Mouse (Mus musculus): ENCODE results near the gene Tenm2.

DNA sequence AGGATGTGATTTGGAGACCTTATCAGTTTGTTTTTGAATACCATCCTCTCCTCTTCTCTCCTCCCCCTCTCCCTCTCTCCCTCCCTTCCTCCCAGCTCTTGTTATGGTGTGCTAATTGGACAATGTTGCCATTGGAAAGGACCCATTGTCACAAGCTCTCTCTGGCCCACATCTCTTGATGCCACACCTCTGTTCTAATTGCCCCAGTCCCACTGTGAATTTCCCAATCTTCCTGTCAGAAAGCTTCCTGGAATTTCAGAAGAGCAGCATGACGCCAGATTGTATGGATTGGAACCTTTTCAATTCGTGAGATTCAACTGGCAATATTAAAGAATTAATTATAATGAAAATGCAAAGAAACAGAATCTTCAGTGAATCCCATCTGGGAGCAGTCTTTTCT lies 128.7 kb downstream of the Tenm2 start:
- TF ChIP-seq POLR2A (IDR thresholded peaks at IDR 0.05; ENCODE audit: borderline replicate concordance, control insufficient read depth, low read depth, low read length) (no peak), CTCF (IDR thresholded peaks at IDR 0.05; ENCODE audit: control insufficient read depth, insufficient read depth, low read length) (no peak)

Data from bone marrow, adult 2 months (tissue).